Mouse (Mus musculus): ENCODE results near the gene Cpt2. TPM values are rescaled to one million over a fixed set of nuclear protein-coding genes. Genes with fewer than 3 reads are reported as not detected.

Gene Cpt2
- polyA plus RNA-seq (2012; rRNA removed): 83.1 and 87.7 TPM in 2 replicates

DNA sequence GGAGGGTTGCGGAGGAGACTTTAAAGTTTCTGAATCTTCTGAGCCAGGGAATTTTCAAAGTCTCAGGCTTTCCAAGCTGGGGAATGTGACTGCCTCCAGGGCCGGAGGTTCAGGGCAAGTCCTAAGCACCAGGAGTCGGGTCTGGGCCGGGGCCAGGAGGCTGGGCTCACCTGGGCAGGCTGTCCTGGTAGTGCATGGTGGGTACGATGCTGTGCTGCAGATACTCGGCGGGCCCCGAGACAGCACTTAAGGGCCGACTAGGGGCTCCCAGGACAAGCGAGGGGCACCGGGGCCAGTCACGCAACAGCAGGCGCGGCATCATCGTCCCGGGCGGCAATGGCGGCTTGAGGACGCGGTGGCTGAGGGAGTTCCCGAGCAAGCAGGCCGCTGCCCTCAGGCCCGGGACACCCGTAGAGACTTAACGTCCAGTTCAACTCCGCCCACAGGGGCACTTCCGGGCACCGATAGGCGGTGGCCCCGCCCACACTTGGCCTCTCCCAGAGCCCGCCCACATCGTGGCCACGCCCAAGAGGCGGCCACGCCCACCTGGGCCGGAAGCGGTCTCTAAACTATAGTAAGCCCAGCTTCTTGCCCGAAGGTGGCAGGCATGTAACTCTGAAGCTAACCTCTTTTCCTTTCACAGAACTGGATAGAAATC lies at the start of gene Cpt2:
Gene Cpt2, minus strand, starts transcription at position 466 of the 658 bp plus-strand sequence.
- DNase-seq (ENCODE audit: low read depth): no peak

DNA sequence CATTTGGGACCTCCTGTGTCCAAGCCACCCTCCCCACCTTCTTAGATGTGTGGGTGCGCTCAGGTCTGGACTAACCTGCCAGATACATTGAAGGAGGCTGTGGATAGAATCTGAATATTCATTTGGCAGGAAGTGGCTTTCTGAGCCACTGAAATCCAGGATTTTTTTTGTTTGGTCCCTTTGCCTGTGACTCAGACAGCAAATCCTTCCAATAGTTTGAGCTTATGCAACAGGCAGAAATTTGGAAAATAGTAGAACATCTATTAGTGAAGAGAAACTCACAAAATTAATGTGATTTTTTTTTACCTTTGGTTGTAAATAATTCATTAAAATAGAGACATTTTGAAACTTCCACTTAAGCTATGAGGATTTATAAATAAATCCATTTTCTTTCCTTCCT lies 47.8 kb upstream of the Cpt2 start:
- DNase-seq (ENCODE audit: low read depth): no peak

GRCm38 (mm10) chr4:107969781-107970180 lies 46.4 kb upstream of the Cpt2 start:
- DNase-seq (ENCODE audit: low read depth): no peak

- DNase-seq (ENCODE audit: low read depth): no peak
Observed at GRCm38 (mm10) chr4:107967966-107968682, 44.7 kb upstream of the Cpt2 start, which contains the start of gene Slc1a7. Slc1a7 (plus strand) TSS chr4:107968332.

GRCm38 (mm10) chr4:107966416-107967109 lies 43.2 kb upstream of the Cpt2 start:
- DNase-seq (ENCODE audit: low read depth): no peak

- DNase-seq (ENCODE audit: low read depth): no peak
Observed at GRCm38 (mm10) chr4:107962792-107963191, 39.4 kb upstream of the Cpt2 start.

GRCm38 (mm10) chr4:107962044-107962732 lies 38.8 kb upstream of the Cpt2 start:
- no peak for DNase-seq (ENCODE audit: low read depth)

DNA sequence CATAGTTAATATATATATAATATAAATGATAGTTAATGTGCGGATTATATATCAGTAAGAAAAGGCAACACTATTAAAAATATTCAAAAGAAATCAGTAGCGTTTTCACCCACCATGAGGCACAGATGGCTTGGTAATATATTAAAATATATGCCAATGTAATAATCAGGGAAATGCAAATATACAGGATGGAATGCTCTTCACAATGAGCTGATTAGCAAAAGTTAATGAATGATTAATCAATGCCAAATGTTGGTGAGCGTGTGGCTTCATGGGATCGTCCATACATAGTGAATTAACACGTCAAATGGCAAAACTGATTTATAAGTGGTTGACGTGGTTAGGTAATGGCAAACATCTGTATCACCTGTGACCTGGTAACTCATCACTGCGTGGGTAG lies 35.1 kb upstream of the Cpt2 start:
- no peak for DNase-seq (ENCODE audit: low read depth)

DNA sequence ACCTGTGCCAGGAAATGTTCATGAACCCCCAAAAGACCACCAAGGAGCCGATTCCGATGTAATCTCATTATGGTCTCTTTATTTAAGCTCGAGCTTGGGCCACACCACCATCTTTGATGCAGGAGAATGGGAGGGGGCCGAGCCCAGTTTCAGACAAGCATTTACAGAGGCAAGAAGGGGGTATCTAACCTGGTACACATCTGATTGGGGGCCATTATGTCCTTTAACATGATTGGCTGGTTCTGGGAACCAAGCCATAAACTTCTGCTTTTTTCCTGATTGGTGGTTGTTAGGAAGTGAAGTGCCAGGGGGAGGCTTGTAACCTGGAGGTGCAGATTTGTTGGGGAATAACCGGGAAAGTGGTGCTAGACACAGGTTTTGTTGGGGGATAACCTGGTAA lies 32.3 kb upstream of the Cpt2 start:
- no peak for DNase-seq (ENCODE audit: low read depth)

- no peak for DNase-seq (ENCODE audit: low read depth)
Observed at GRCm38 (mm10) chr4:107952845-107953244, 29.4 kb upstream of the Cpt2 start.

DNA sequence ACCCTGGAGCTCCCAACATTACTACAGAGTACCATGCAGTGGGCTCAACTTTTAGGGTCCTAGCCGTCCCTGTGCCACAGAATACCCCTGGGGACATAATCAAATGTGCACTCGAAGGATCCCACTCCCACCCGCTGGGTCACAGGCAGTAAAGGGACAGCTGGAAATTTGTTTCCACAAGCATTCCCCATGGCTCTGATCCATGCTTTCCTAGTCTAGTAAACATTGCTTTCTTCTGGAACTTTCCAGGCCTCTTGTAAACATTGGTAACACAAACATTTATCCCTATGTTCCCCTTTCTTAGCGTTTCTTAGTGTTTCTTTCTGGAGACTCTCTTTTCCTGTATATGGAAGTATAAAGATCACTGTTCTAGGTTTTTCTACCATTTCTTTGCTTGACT lies 26.5 kb upstream of the Cpt2 start:
- DNase-seq (ENCODE audit: low read depth): no peak

GRCm38 (mm10) chr4:107944141-107944540 lies 20.7 kb upstream of the Cpt2 start:
- DNase-seq (ENCODE audit: low read depth): no peak

DNA sequence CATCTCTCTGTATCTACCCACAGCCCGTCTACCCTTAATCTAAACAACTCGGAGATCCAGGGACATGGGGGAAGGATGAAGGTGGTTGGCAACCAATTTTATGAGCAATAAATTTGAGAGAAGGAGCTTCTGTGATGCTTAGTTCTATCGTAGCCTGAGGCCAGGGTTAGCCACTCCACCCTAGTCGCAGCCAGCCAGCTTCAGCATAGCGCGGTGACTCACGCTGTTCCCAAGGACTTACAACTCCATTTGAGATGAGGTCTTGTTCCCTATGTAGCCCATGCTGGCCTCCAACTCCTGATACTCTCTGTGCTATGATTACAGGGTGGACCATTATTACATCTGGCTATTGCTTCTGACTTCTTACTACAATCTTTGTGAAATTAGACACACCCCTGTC lies 19.3 kb upstream of the Cpt2 start:
- DNase-seq (ENCODE audit: low read depth): no peak

GRCm38 (mm10) chr4:107938124-107938523 lies 14.7 kb upstream of the Cpt2 start:
- DNase-seq (ENCODE audit: low read depth): no peak

GRCm38 (mm10) chr4:107937338-107937737 lies 13.9 kb upstream of the Cpt2 start:
- DNase-seq (ENCODE audit: low read depth): no peak

- DNase-seq (ENCODE audit: low read depth): no peak
Observed at GRCm38 (mm10) chr4:107935254-107935653, 11.8 kb upstream of the Cpt2 start.

DNA sequence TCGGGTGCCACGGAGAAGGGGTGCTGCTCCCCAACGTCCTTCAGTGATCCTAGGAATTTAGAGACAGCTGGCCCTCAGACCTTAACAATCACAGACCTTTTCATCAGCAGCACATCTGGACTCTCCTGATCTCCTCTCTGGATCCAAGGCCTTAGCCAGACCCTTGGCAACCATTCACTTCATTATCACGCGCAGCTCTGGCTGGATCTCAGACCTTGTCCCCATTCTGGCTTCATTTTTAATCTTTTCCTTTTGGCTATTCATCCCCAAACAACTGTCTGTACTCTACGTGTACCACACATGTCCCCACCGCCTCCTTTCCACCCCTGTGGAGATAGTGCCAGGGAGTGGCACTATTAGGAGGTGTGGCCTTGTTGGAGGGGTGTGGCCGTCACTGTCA lies 9.8 kb upstream of the Cpt2 start:
- no peak for DNase-seq (ENCODE audit: low read depth)

DNA sequence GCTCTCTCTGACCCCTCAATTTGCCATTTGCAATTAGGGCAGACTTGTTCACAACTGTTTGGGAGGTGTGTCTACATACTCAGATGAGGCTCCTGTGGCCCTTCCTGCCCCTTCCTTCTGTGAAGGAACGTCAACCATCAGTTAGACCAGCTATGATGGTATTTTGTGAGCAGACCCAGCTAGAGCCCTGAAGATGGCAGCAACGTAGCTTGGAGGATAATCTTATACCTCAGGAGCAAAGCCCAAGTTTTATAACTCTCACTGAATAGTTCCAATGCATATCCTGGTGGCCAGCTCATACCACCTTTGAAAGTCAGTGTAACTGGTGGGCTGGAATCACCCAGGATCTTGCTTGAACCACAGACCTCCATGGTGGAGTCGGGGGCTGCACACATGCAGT lies 8.0 kb upstream of the Cpt2 start:
- no peak for DNase-seq (ENCODE audit: low read depth)

GRCm38 (mm10) chr4:107928726-107929125 lies 5.3 kb upstream of the Cpt2 start:
- no peak for DNase-seq (ENCODE audit: low read depth)

DNA sequence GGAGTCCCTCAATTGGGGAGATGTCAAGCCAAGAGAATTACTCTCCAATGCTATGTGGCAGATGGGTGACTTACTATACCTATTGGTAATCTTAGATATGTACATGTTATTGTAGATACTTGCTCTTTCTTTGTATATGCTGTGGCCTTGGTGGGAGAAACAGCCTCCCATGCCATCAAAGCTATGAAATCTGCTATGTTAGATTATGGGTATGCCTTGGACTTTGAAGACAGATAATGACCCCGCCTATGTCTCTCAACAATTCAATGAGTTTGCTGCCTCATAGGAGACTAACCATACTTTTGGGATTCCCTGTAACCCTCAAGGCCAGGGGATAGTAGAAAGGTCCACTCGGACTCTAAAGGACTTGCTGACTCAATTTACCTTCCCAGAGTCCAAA lies 4.9 kb upstream of the Cpt2 start:
- DNase-seq (ENCODE audit: low read depth): no peak

DNA sequence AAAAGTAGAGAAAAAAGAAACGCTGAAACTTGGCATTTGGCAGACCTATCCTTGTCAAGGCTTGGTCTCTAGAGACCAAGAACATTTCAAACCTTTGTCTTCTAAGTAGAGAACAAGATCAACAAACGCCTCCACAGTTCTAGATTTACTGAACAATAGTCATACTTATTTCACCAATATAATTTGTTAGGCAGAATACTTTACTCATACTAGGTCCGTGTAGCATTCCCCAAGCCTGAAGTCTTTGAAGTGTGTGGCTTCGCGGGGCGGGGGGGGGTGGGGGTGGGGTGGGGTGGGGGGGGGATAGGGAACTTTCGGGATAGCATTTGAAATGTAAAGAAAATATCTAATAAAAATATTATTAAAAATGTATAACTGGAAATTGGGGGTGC lies 389 bp upstream of the Cpt2 start:
- DNase-seq (ENCODE audit: low read depth): no peak

DNA sequence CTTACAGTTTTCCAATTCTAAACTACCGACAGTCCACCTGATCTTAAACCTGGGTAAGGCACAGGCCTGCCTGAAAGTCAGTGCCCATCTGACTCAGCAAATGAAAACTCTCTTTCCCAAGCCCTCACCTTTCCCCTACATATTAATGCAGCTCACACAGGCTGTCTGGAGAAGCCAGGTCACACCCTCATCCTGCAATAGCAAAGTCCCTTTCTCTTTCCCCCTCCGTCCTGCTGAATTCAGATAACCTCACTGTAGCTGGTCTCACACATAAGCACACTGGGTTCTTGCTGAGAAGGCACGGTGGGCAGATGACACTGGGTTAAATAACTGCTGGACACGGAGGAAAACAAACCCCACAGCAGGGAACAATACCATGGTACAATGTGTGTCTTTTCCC lies 1.5 kb downstream of the Cpt2 start:
- DNase-seq (ENCODE audit: low read depth): no peak
